Comparison of ENCODE assay signal across 21 mouse cellular contexts in the genomic region with DNA sequence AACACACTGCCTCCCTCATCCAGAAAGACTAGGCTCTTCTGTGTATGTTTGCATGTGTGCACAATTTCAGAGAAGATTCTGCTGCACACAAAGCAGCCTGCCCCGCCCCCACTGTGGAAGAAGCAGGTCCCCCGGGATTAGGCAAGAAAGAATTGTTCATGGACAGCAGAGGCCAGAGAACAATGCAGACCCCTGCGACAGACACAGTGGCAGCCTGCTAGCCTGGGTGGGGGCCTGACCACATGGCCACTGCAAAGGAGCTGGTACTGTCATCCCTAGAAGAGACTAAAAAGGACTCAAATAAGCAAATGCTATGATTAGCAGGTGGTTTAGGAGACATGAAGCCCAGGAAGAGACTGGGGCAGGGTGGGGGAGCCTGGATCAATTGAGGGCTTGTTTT.
DNase-seq lines count a peak whose midpoint lies in the region; ATAC-seq lines count a peak whose summit lies in the region.
"Had no signal": no experiment of that assay in that cellular context is flagged by ENCODE, and none has a peak within 500 bp of the region (broad histone marks: within the 10 kb centered on the region; RNA-seq: fewer than 3 reads in every experiment).

No protein-coding gene starts in this region.

- H3K9me3 ChIP-seq in forebrain, embryonic 10.5 days, result no peaks in the 10 kb centered on the region
- H3K9me3 ChIP-seq in forebrain, embryonic 13.5 days (replicated peaks), result no peaks in the 10 kb centered on the region
- H3K9me3 ChIP-seq in midbrain, embryonic 12.5 days, result no peaks in the 10 kb centered on the region
- no peaks in the 10 kb centered on the region for H3K9me3 ChIP-seq in midbrain, embryonic 15.5 days
- H3K9me3 ChIP-seq in forebrain, embryonic 15.5 days, result no peaks in the 10 kb centered on the region
- H3K9me3 ChIP-seq in neural tube, embryonic 12.5 days, result no peaks in the 10 kb centered on the region
- no peaks in the 10 kb centered on the region for H3K9me3 ChIP-seq in heart, embryonic 11.5 days (replicated peaks; ENCODE audit: control insufficient read depth, low read length)
- H3K9me3 ChIP-seq: embryonic facial prominence, embryonic 15.5 days; kidney, embryonic 15.5 days; limb, embryonic 10.5 days; stomach, embryonic 15.5 days had no signal

- H3K4me2 ChIP-seq in forebrain, embryonic 13.5 days, result no peak overlapping the region
- 0 out of 2 replicates have a peak overlapping the region, but pooled peaks have one; percentile 9 for H3K4me2 ChIP-seq in midbrain, embryonic 12.5 days (replicated peaks)
- no peak overlapping the region for H3K4me2 ChIP-seq in midbrain, embryonic 15.5 days
- H3K4me2 ChIP-seq in forebrain, embryonic 15.5 days (replicated peaks), result no peak overlapping the region
- no peak overlapping the region for H3K4me2 ChIP-seq in neural tube, embryonic 12.5 days (replicated peaks)
- no peak overlapping the region for H3K4me2 ChIP-seq in heart, embryonic 11.5 days
- H3K4me2 ChIP-seq: embryonic facial prominence, embryonic 15.5 days; kidney, embryonic 15.5 days; liver, embryonic 11.5 days; stomach, embryonic 15.5 days had no signal

- H3K4me3 ChIP-seq in forebrain, embryonic 10.5 days, result no peak overlapping the region
- no peak overlapping the region for H3K4me3 ChIP-seq in forebrain, embryonic 13.5 days
- H3K4me3 ChIP-seq in midbrain, embryonic 12.5 days, result no peak overlapping the region
- no peak overlapping the region for H3K4me3 ChIP-seq in midbrain, embryonic 15.5 days
- no peak overlapping the region for H3K4me3 ChIP-seq in forebrain, embryonic 15.5 days
- H3K4me3 ChIP-seq in neural tube, embryonic 12.5 days, result no peak overlapping the region
- no peak overlapping the region for H3K4me3 ChIP-seq in heart, embryonic 11.5 days (ENCODE audit: low read depth, low read length)
- H3K4me3 ChIP-seq: embryonic facial prominence, embryonic 15.5 days; kidney, embryonic 15.5 days; limb, embryonic 10.5 days; stomach, embryonic 15.5 days had no signal

- H3K4me1 ChIP-seq in forebrain, embryonic 10.5 days, result peaks cover 14% of the 10 kb centered on the region
- H3K4me1 ChIP-seq in forebrain, embryonic 13.5 days, result peaks cover 11% of the 10 kb centered on the region; the same call in 1 of the 2 replicates
- peaks cover 15% of the 10 kb centered on the region for H3K4me1 ChIP-seq in midbrain, embryonic 12.5 days
- H3K4me1 ChIP-seq in midbrain, embryonic 15.5 days, result peaks cover 15% of the 10 kb centered on the region
- peaks cover 7% of the 10 kb centered on the region for H3K4me1 ChIP-seq in forebrain, embryonic 15.5 days
- peaks cover 4% of the 10 kb centered on the region; the same call in 1 of the 2 replicates for H3K4me1 ChIP-seq in neural tube, embryonic 12.5 days
- no peaks in the 10 kb centered on the region for H3K4me1 ChIP-seq in heart, embryonic 11.5 days (ENCODE audit: control insufficient read depth, insufficient read depth, low read length)
- H3K4me1 ChIP-seq: embryonic facial prominence, embryonic 15.5 days; kidney, embryonic 15.5 days; limb, embryonic 10.5 days; stomach, embryonic 15.5 days had no signal

- no peak overlapping the region for H3K9ac ChIP-seq in forebrain, embryonic 13.5 days
- 0 out of 2 replicates have a peak overlapping the region, but pooled peaks have one; percentile 24 for H3K9ac ChIP-seq in midbrain, embryonic 12.5 days (replicated peaks)
- no peak overlapping the region for H3K9ac ChIP-seq in midbrain, embryonic 15.5 days
- no peak overlapping the region for H3K9ac ChIP-seq in forebrain, embryonic 15.5 days (replicated peaks)
- no peak overlapping the region for H3K9ac ChIP-seq in neural tube, embryonic 12.5 days
- H3K9ac ChIP-seq in heart, embryonic 11.5 days (ENCODE audit: low read depth, low read length), result no peak overlapping the region
- H3K9ac ChIP-seq: embryonic facial prominence, embryonic 15.5 days; kidney, embryonic 15.5 days; stomach, embryonic 15.5 days had no signal

- no peak for ATAC-seq in forebrain, embryonic 13.5 days
- peak; percentile 89 for ATAC-seq in midbrain, embryonic 12.5 days (ENCODE audit: low FRiP score, low read depth)
- no peak for ATAC-seq in midbrain, embryonic 15.5 days (replicated peaks)
- 0 out of 2 replicates have a peak, but pooled peaks have one; percentile 23 for ATAC-seq in forebrain, embryonic 15.5 days (replicated peaks)
- peak; percentile 50; the same call in 1 of the 2 replicates for ATAC-seq in neural tube, embryonic 12.5 days (ENCODE audit: low FRiP score, low read depth)
- ATAC-seq in heart, embryonic 11.5 days (replicated peaks; ENCODE audit: insufficient number of reproducible peaks, low FRiP score, low TSS enrichment), result no peak
- ATAC-seq: inflammation-experienced regulatory T-cells, adult 6 months had no signal

- no peak overlapping the region; the same call in 1 of the 2 replicates for H3K27ac ChIP-seq in forebrain, embryonic 10.5 days
- no peak overlapping the region for H3K27ac ChIP-seq in forebrain, embryonic 13.5 days
- peak overlapping the region; percentile 52 for H3K27ac ChIP-seq in midbrain, embryonic 12.5 days (replicated peaks)
- no peak overlapping the region for H3K27ac ChIP-seq in midbrain, embryonic 15.5 days
- no peak overlapping the region for H3K27ac ChIP-seq in forebrain, embryonic 15.5 days (replicated peaks)
- no peak overlapping the region for H3K27ac ChIP-seq in neural tube, embryonic 12.5 days
- H3K27ac ChIP-seq in heart, embryonic 11.5 days (ENCODE audit: low read depth, low read length), result no peak overlapping the region
- H3K27ac ChIP-seq: embryonic facial prominence, embryonic 15.5 days; kidney, embryonic 15.5 days; limb, embryonic 10.5 days; stomach, embryonic 15.5 days had no signal

- peak; percentile 17 for DNase-seq in forebrain, embryonic 10.5 days (ENCODE audit: extremely low spot score, low spot score)
- no peak for DNase-seq in heart, adult 8-10 months (ENCODE audit: low spot score)
- DNase-seq: adrenal gland, adult 2 months; cerebellum, postnatal 25 days; gastrocnemius, postnatal 10 days; heart, adult 18-20 months; lung, adult 2 months; lung, postnatal 36 days; spleen, adult 18-20 months had no signal

- H3K27me3 ChIP-seq in forebrain, embryonic 10.5 days (ENCODE audit: poor library complexity, severe bottlenecking), result no peaks in the 10 kb centered on the region
- no peaks in the 10 kb centered on the region for H3K27me3 ChIP-seq in forebrain, embryonic 13.5 days
- no peaks in the 10 kb centered on the region for H3K27me3 ChIP-seq in midbrain, embryonic 12.5 days
- no peaks in the 10 kb centered on the region for H3K27me3 ChIP-seq in midbrain, embryonic 15.5 days (replicated peaks)
- no peaks in the 10 kb centered on the region for H3K27me3 ChIP-seq in forebrain, embryonic 15.5 days
- H3K27me3 ChIP-seq in neural tube, embryonic 12.5 days (replicated peaks), result no peaks in the 10 kb centered on the region
- no peaks in the 10 kb centered on the region for H3K27me3 ChIP-seq in heart, embryonic 11.5 days (ENCODE audit: control insufficient read depth, insufficient read depth, low read length)
- H3K27me3 ChIP-seq: embryonic facial prominence, embryonic 15.5 days; stomach, embryonic 15.5 days had no signal

- H3K36me3 ChIP-seq in forebrain, embryonic 10.5 days (replicated peaks), result no peaks in the 10 kb centered on the region
- no peaks in the 10 kb centered on the region for H3K36me3 ChIP-seq in forebrain, embryonic 13.5 days (ENCODE audit: poor library complexity, severe bottlenecking)
- H3K36me3 ChIP-seq in midbrain, embryonic 12.5 days, result no peaks in the 10 kb centered on the region
- H3K36me3 ChIP-seq in midbrain, embryonic 15.5 days (replicated peaks), result no peaks in the 10 kb centered on the region
- no peaks in the 10 kb centered on the region for H3K36me3 ChIP-seq in forebrain, embryonic 15.5 days
- no peaks in the 10 kb centered on the region for H3K36me3 ChIP-seq in neural tube, embryonic 12.5 days
- no peaks in the 10 kb centered on the region for H3K36me3 ChIP-seq in heart, embryonic 11.5 days (ENCODE audit: control insufficient read depth, insufficient read depth, low read length)
- H3K36me3 ChIP-seq: embryonic facial prominence, embryonic 15.5 days; kidney, embryonic 15.5 days; limb, embryonic 10.5 days; stomach, embryonic 15.5 days had no signal

- 9% methylated on average over 3 of the region's 3 CpGs for WGBS in forebrain, embryonic 10.5 days
- 7% methylated on average over 3 of the region's 3 CpGs for WGBS in forebrain, embryonic 13.5 days
- 5% methylated on average over 3 of the region's 3 CpGs for WGBS in midbrain, embryonic 12.5 days
- WGBS in midbrain, embryonic 15.5 days, result 13% methylated on average over 3 of the region's 3 CpGs
- WGBS in forebrain, embryonic 15.5 days, result 8% methylated on average over 3 of the region's 3 CpGs
- 27% methylated on average over 3 of the region's 3 CpGs for WGBS in neural tube, embryonic 12.5 days
- 55% methylated on average over 3 of the region's 3 CpGs for WGBS in heart, embryonic 11.5 days (ENCODE audit: insufficient replicate concordance)

Comparison
In these comparisons a context has a peak if more than half of its experiments do, and no peak if none do; other contexts are left out.
1. ATAC-seq: peak in midbrain, embryonic 12.5 days (single experiment), forebrain, embryonic 15.5 days (single experiment) and neural tube, embryonic 12.5 days (single experiment); none in forebrain, embryonic 13.5 days (single experiment), midbrain, embryonic 15.5 days (single experiment) and heart, embryonic 11.5 days (single experiment).